Mouse (Mus musculus): ENCODE results near the gene Ttc19.

GRCm38 (mm10) chr11:62265642-62266041 is 15.6 kb upstream of the Ttc19 start:
- TF ChIP-seq CTCF (IDR thresholded peaks at IDR 0.05; ENCODE audit: insufficient read depth, low read length) = no peak
- no peak for TF ChIP-seq POLR2A (IDR thresholded peaks at IDR 0.05; ENCODE audit: borderline replicate concordance, extremely low read depth, low read depth, low read length)
